Mouse (Mus musculus): ENCODE measurements at regions not wholly inside any gene's neighbourhood (a gene's known extent, or its start where the extent isn't known, plus 50 kb on each side); places are given as distances from the start of the nearest gene placed in this dataset.

DNA sequence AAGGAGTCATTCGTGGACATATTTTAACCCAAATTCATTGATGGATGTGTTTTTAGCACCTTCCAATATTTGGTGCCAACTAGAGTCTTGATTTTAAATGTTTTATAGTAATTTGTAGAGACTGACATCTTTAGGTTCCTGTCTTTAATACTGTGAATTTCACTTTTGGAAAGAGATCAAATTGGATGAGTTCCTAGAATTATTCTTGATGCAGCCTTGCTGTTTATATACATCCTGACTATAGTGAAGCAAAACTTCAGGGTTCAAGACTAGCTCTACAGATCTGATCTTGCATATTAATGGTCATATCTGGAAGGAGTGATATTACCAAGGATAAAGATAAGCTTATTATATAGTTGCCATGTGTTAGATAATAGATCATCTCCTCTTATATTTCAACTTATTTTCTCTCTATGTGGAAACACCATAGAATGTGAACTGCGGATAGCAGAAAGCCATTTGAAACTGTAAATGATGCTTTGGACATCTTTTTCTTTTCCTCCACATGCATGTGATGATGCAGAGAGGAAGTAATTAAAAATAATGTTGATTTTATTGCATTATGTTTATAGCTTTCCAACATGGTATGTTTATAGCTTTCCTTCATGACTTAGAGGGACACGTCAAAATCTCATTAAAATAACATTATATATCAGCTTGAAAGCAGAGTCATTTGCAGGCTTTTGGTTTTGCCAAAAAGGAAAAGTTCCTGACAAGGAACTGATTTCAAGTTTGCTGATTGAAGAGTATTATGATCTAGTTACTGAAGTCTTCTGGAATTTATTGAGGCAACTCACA is 78.3 kb upstream of the Kcnj16 start:
- no peak for DNase-seq (ENCODE audit: low read depth in 1 of 2, low spot score in 2 of 2)

GRCm38 (mm10) chr11:110890411-110890810 is 77.4 kb upstream of the Kcnj16 start:
- DNase-seq (ENCODE audit: low read depth in 1 of 2, low spot score in 2 of 2), result no peak

DNA sequence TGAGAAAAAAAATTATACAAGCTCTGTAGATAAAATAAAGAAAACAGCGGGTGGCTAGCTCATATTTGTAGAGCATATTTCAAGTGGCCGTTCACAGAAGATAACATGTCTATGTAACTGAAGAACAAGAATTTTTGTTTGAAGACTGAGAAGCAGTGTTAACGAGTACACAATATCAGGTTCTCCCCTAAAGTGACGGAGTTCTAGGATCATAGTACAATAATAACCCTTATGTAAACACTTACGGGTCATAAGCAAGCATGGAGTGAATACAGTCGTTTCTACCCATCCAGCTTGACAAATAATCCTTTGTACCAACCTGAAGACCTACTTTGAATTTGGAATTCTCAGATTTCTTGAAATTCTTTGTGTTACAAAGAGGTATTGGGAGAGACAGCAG is 64.9 kb upstream of the Kcnj16 start:
- DNase-seq (ENCODE audit: low read depth in 1 of 2, low spot score in 2 of 2), result no peak
